Mouse (Mus musculus): ENCODE results near the gene Cd47.

DNA sequence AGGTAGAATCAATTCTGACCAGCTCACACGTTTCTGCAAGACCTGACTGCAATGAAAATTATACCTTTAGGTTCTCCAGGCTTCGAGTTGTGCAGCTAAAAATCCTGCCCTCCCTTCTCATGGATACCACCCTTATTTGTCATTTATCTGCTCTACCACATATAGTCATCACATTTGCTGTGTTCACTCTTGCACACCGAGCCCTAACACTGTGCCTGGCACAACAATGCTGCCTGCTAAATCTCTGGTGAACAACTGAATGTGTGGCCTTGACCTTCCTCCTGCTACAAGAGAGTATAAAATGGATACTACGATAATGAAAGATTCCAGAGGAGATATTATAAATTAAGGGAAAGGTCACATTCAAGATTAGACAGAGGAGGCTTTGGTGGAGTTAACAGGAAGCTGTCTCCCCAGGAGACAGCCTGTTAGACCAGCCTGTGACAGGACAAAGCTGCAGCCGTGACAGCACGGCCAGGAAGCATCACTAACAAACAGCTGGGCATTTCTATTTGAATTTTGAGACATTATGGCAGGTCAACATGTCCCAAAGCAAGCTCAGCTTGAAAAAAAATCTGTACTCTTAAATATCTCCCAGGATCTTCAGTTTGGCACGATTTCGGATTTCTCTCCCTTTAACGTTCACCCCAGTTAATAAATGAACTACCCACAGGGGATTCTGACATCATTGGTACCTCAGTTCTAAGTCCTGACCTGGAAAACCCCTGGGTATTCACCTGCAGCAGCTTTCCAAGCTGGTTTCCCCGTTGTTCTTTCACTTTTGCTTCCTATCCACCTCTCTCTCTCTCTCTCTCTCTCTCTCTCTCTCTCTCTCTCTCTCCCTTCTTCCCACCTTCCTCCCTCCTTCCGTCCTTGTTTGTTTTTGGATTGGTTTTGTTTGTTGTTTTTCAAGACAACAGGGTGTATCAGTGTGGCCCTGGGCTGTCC lies 137.2 kb downstream of the Cd47 start:
- TF ChIP-seq EP300 (IDR thresholded peaks at IDR 0.05; ENCODE audit: low read depth) (no peak), CTCF (IDR thresholded peaks at IDR 0.05; ENCODE audit: low read depth) (no peak)

Data from heart, postnatal 0 days (tissue).